Mouse (Mus musculus) frontal cortex, postnatal 10 days (tissue): Measurements from ENCODE around the gene Chrm3.

Experiments used
- DNase-seq, 2 experiments: peaks; one replicate each; pipeline ENCODE4 v3.0.0; 2022; ENCODE audit warnings: low spot score in 2 of 2, mixed read lengths in 1 of 2

The Chrm3 gene

GRCm38 (mm10) chr13:10236279-10236678, 124.4 kb downstream of the Chrm3 start:
- DNase-seq, result no peak

DNA sequence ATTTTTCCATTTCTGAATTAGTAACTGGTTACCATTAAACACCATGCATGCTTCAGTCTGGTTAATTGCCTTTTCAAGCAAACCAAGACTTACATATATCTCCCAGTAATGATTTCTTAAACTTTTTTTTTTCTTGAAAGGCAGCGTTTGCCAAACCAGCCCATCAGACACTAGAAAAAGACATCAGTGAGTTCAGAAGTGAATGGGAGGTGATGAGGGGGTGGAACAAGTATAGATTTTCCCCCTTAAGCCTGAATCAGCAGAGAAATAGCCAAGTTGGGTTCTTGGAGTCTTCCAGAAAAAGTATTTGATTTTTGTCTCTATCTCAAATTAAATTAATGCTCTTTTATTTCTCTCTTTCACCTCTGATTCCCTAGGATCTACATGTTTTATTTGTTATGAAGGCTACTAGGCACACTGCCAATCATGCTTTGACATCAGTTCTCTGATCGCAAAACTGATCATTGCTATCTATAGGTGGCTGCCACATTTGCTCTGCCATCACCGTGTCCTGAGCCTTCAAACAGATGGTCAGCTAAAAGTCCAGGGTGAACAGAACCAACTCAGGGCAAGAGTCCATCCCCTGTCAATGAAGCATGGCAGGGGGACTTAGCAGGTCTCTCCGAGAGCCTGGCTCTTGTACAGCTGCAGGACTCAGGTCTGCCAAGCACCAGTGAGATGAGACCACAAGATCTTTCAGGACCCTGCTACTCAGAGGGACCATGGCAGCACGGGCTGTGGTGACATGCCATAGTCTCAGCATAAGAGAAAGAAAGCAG, 125.1 kb downstream of the Chrm3 start:
- no peak for DNase-seq

DNA sequence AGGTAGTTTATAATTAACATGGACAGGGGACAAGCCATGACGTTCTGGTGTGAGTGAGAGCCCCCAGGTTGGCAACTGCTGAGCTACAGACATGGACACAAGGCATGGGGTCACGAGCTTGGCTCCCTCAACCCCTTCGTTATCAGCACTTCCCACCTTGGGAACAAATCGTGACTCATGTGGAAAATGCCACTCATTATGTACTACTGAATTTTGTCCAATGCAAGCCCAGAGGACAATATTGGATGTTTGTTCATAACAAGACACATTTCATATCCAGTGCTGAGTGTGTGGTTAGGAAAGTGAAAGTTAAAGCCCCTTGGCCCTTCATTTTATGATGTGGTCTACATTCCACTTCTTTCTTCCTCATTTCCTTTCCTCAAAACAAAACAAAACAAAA, 140.2 kb downstream of the Chrm3 start:
- no peak for DNase-seq

DNA sequence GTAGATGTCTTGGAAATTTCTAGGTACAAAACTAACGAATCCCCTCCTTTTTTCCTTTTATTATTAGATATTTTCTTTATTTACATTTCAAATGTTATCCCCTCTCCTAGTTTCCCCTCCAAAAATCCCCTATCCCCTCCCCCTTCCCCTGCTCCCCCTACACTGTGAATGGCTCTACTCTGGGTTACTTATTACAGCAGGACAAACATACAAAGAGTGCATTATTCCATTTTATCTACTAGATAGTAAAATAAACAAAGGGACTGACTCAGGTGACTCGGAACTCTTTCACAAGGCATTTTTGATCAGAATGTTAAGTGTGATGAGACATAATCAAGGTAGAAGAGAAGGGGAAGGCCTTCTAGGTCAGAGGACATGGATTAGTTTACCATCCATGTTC, 148.5 kb downstream of the Chrm3 start:
- no peak for DNase-seq

DNA sequence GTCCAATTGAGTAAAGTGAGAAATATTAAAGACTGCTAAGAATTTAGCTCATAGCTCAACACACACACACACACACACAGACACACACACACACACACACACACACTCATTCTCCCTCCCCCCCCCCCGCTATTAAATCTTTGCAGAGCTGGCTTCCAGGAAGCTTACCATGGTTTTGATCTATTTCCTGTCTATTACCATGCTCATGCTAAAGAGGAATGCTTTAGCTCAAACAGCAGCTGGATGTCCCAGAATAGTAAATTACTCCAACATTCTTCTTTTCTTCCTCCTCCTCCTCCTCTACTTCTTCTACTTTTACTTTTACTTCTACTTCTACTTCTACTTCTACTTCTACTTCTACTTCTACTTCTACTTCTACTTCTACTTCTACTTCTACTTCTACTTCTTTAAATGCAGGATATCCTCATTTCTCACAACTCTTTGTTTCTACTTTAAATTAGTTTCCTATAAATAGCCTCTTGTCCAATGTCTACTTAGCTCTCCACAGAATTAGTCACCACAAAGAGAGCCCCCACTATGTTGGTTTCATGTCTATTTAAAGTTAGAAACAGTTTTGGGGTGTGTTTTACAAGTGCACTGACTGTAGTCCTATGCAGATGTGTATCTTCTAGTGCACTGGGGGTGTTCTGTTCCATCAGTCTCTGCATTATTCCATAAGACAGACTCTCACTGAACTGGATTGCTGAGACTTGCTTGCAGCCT, 150.0 kb downstream of the Chrm3 start:
- DNase-seq, result no peak

DNA sequence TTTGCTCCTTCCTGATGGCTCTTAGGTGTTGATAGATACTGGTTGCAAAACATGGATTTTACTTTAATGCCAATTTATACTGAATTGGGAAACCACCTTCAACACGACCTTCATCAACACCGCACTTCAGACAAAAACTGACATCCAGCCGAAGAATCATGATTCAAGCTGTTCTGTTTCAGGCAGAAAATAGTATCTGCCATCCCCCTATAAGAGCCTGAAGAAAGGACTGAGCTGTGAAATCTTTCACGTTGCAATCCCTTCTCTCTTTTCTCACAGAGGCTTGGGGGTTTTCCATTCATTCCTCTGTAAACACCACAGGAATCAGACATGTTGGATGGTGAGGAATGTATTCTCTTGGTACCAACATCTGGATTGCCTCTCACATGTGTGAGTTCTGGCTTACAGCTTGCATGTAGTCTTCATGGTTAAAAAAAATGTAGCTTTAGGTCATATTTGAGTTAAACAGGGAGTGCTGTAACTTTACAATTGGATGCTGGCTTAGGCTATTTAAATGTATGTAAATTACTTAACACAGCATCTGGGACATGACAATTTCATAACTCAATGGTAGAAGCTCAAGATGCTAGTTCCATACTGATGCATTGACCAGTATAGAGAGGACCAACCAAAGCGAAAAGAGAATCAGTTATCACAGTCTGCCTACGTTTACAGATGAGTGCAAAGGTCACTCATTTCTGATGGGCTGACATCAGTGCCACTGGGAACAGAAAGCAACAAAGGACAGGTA, 161.3 kb downstream of the Chrm3 start:
- no peak for DNase-seq

- DNase-seq, result no peak
These were observed 170.8 kb downstream of the Chrm3 start for GRCm38 (mm10) chr13:10189829-10190228.

DNA sequence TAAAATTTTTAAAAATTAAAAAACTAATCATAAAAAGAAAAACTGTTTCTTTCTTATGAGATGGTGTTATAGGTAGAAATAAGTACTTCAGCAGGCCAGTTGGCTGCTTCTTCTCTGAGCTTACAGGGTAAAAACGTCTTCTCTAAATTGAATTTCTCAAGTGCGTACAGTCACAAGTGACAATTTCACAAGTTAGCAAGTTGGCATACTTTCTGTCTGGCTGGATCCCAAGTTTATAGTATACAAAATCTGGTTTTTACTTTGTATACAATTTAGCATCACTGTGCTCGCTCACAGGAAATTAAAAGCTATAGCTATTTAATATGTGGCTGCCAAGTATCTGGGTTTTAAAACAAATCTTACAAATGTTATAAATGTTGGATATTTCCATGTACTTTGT, 172.7 kb downstream of the Chrm3 start:
- DNase-seq, result no peak

GRCm38 (mm10) chr13:10183837-10184236, 176.8 kb downstream of the Chrm3 start:
- DNase-seq, result no peak

DNA sequence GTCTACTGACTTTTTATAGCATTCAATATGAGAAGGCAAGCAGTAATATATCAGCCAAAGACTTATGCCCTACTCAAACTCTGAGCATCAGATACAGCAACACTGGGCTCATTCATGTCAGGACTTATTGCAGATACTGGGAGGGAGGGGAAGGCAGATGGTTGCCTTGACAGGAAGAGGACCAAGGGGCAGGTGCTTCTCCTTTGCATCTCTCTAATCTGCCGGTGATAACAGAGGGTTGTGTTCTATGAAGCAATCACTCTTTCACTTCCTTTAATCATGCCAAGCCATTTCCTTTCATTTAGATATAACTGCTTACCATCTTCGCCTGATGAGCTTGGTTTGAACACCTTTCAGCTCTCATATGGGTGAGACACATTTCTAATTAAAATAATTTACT, 177.9 kb downstream of the Chrm3 start:
- DNase-seq, result no peak

GRCm38 (mm10) chr13:10170529-10170928, 190.1 kb downstream of the Chrm3 start:
- no peak for DNase-seq

GRCm38 (mm10) chr13:10163354-10163753, 197.3 kb downstream of the Chrm3 start:
- no peak for DNase-seq

DNA sequence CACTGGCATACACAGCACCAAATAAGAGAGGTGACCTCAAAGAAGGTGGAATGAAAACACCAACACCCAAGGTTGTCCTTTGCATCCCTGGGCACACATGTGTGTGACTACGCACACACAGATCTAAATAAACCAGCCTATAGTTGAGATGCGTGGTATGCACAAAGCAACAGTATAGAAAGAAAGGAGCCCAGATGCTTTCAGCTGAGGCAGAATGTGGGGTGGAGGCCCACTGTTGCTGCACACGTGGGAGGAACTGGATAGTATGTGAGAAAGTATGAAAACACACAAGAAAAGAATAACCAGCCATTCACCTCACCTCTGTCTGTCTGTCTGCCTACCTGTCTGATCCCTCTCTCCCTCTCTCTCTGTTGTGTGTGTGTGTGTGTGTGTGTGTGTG, 203.2 kb downstream of the Chrm3 start:
- no peak for DNase-seq

DNA sequence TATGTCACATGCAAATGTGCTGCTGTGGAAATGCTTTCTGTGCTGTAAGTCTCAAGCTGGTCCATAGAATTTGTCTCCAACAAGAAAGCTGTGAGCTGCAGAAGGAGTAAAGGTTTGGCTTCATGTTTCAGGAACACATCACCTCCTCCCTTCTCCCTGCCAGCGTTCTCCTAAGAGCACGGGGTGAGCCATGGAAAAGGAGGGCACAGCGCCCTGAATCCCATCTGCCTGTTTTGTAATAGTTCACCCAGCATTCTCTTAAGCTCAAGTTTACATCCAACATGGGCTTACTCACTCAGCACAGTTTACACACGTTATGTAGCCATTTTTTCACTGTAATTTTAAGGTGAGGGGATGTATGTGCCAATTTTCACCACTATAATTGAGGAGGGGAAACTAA, 220.1 kb downstream of the Chrm3 start:
- DNase-seq, result no peak

DNA sequence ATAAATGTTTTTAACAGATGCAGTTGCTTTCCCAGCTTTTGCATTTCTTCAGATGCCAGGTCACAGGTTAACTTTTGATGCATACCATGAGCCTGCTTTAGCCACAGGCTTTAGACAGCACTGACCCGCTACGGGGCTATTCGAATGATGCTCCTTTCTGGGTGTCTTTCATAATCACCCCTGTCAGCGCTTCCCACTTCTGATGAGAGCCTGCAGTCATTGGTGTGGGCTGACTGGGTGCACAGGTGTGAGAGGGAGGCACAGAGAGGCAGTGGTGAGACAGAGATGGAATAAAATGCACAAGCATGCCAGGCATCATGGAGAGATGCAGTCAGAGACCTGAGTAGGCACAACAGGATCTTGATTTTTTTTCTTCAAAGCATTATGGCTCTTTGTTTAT, 221.8 kb downstream of the Chrm3 start:
- DNase-seq, result no peak

GRCm38 (mm10) chr13:10131064-10131463, 229.6 kb downstream of the Chrm3 start:
- no peak for DNase-seq

DNA sequence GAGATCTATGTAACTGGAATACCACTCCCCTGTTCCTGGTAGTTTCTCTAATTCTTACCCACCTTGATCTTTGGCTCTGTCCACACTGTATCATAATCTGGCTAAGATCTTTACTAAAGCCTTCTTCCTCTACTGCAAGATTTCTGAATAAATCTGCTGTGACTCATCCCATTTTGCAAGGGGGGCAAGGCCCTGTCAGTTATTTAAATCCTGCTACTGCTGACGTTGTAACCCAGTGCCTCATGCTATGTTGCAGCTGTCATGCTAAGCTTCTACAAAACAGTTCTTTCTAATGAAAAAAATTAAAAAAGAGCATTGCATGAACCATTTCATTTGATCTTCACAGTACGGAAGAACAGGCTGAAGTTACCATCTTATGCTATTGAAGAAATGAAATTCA, 248.4 kb downstream of the Chrm3 start:
- DNase-seq, result no peak

DNA sequence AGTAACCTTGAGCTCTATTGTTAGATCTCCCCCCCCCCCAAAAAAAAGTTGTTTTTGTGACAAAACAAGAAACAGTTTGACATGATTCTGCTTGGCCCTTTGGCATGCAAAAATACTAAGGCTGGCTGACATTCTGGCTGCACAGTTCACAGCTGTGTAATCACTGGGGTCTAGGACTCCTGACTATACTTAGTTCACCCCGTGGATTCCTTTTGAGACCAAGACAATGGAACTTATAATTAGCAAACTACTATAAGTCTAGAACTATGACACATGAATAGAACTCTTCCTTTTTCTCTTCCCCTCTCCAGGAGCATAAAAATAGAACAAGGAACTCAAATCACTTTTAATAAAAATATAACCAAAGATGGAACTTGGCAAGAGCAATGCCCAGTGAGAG, 251.1 kb downstream of the Chrm3 start:
- DNase-seq, result no peak

- no peak for DNase-seq
These were observed 253.3 kb downstream of the Chrm3 start for GRCm38 (mm10) chr13:10107331-10107730.

DNA sequence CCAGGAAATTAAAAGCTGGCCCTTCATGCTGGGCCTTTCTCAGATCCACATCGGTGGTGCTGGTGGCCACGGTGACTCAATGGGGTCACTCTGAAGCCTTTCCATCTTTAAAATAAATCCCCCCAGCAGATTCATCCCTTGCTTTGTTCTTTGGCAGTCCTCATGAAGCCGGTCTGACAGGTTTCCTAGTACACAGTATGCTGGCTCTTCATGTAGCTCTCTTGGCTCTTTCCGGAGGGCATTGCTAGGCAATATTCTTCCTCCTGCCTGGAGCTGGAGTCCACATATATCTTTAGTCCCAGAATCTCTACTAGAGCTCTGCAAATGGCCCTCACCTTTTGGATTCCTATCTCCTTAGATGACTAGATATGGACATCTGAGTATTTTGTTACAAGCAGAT, 269.9 kb downstream of the Chrm3 start:
- no peak for DNase-seq

GRCm38 (mm10) chr13:10086336-10086735, 274.3 kb downstream of the Chrm3 start:
- no peak for DNase-seq

DNA sequence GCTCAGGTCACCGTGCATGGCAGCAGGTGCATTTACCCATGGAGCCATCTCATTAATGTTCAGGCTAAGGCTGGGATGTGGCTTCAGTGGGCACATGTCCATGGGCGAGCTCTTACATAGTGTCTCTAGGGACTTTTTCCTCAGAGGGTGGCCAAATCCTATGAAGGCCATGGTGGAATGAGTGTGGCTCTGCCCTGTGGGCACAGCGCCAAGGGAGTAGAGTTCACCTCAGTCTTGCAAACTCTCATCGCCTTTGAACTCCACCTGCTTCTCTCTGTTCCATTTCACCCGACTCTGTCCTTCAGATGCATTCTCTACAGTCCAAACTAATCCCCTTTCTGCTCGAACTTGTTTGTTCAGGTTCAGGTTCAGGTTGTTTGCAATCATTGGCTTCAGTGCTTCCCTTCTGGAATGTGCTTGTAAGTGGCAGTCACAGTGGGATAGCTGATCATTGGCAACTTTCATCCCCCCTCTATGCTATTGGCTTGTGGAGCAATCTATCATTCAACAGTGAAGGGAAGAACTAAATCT, 278.7 kb downstream of the Chrm3 start:
- no peak for DNase-seq
